Mouse (Mus musculus): ENCODE measurements at regions not wholly inside any gene's neighbourhood (a gene's known extent, or its start where the extent isn't known, plus 50 kb on each side); places are given as distances from the start of the nearest gene placed in this dataset.
A peak's percentile ranks its signal among the peaks of the same experiment; 100 is the strongest.
"Not testable (repeated sequence)": the region's sequence is repeated elsewhere in the genome, so short reads cannot be mapped to it uniquely, and the experiment has no call there.

DNA sequence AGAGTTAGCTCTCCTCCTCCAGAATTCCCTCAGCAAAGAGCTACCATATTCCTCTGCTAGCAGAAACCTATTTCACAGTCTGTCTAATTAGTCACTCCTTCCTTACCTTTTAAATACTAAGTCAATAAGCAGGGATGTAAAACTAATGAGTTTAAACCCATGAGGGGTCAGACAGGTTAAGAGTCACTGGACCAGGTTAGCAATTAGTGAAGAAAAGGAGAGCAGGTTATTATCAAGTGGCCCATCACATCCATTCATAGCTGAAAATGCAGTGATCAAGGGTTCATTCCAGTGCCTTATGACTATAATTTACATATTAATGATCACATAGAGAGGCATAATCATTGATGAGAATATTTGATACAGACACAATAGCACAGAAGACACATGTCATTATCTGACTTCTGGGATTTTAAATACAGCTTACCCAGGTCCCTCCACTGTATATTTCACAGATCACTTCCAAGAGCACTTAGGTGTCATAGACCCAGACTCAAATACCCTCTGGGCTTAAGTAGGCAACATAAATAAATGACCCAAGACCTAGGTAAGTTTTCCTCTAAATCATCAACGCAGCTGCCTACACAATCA is 355.4 kb upstream of the Rgma start:
- no peak for DNase-seq (ENCODE audit: low read depth, low spot score)

- DNase-seq (ENCODE audit: low read depth, low spot score) = no peak
Measured at GRCm38 (mm10) chr7:73021786-73022185, 353.5 kb upstream of the Rgma start.

DNA sequence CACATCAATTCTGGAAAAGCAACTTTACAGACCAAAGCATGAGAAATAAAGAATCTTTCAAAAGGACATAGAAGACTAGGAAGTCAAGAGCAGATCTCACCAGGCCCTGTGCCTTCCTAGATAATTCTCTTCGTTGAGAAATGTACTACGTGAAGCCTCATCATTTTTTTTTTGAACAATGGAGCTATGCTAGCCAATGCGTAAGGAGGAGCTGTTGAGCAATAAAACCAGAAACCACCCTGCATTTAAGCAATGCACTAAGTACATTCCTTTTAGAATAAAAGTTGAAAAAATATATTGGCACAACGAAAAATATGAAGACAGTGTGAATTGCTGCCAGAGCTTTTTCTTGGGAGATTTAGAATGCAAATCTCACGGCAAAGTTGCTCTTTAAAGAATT is 349.7 kb upstream of the Rgma start:
- DNase-seq (ENCODE audit: low read depth, low spot score) = no peak

DNA sequence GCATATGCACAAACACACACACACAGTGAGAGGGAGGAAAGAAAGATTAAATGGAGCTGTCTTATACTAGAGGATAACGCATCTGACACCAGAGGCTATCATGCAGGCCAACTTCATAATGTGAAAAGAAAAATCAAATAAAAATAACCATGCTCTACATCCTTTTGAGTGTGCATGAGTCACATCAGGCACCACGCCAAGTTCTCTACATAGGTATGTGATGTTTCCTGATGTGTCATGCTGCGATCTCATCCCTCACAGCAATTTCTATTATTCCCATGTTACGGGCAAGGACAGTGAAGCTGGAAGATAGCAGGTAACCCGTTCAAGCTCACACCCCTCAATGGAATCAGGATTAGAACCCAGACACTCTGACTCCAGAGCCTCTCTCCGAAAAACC is 346.4 kb upstream of the Rgma start:
- no peak for DNase-seq (ENCODE audit: low read depth, low spot score)

DNA sequence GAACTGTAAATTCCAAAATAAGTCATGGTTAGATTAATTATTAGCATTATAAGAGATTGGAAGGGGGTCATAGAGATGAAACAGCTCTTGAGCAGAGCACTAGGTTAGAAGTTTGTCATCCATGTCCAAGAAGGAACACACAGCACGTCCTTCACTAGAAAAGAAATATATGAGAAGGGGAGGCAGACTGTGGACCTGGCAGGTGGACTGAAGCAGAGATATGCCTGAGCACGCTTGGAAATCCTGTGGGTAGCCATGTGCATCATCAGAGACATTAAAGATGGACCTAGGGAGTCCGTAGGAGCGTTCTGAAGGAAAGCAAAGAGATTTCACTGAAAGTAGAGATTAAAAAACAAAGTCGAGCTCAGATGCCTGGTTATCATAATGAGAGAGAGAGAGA is 343.9 kb upstream of the Rgma start:
- DNase-seq (ENCODE audit: low read depth, low spot score) = no peak

GRCm38 (mm10) chr7:73032316-73032980 is 342.9 kb upstream of the Rgma start:
- no peak for DNase-seq (ENCODE audit: low read depth, low spot score)

DNA sequence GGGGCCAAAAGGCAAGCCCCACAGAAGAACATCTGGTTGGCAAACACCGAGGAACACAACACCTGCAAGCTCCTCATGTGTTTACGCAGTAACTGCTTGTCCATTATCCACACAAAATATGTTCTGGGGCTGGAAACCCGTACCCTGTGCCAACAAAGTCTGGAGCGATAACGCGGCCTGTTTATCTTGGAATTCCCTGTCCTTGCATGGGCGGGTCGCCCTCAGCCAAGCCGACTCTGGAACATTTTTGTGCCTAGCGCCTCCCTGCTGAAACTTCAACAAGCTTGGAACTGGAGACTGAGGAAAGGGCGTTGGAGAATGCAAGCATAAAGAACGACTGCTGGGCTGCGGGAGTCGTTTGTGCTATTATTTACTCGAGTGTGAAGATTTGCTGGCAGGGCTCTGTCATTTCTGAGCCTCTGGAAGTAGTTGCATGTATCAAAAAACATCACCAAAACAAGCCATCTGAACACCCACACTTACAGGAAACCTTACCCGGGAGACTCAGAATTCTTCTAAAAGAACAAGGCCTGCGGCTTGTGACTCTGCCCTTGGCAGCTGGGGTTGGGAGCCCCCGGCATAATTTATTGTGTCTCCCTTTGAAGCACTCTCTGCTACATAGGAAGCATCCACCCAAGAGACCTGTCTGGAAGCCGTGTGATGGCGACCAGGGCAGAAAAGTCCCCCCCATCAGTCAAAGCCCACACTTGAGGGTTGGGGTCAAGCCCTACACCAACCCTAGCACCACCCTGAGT is 338.3 kb upstream of the Rgma start:
- peak; percentile 87 for DNase-seq (ENCODE audit: low read depth, low spot score)

- DNase-seq (ENCODE audit: low read depth, low spot score) = no peak
Measured at GRCm38 (mm10) chr7:73037638-73038037, 337.7 kb upstream of the Rgma start.

- no peak for DNase-seq (ENCODE audit: low read depth, low spot score)
Measured at GRCm38 (mm10) chr7:73039921-73040320, 335.4 kb upstream of the Rgma start.

DNA sequence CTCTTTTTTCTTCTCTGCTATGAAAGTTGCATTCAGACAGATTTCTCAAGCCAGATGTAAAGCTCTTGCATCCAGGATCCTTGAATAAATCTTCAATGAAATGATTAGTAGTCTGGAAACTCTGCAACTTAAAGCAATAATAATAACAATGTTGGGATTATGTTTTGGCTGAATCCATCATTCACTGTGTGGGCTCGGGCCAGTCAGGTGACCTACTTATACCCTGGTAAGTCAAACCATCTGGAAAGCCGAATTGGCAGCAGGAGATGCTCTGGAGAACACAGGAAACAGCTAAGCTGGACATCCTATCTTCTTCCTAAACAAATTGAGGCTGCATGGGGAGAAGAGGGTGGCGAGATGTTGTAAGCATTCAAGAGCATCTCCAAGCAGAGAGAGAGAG is 331.0 kb upstream of the Rgma start:
- no peak for DNase-seq (ENCODE audit: low read depth, low spot score)

DNA sequence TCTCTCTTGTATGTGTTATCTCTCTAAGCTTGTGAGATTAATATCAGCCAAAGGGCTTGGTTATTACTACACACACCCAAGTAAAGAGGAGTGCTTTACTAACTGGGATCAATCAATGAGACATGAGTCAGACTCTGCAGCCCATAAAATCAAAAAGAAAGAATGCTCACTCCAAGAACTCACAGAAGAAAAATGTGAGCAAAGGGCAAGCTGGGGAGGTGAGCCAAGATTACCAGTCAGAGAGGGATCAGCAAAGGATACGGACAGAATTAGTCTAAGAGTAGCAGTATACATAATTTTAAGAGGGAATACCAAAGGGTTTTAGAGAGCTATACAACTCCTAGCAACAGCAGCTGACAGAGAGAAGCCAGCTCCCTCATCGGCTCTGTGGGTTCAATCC is 319.4 kb upstream of the Rgma start:
- no peak for DNase-seq (ENCODE audit: low read depth, low spot score)

DNA sequence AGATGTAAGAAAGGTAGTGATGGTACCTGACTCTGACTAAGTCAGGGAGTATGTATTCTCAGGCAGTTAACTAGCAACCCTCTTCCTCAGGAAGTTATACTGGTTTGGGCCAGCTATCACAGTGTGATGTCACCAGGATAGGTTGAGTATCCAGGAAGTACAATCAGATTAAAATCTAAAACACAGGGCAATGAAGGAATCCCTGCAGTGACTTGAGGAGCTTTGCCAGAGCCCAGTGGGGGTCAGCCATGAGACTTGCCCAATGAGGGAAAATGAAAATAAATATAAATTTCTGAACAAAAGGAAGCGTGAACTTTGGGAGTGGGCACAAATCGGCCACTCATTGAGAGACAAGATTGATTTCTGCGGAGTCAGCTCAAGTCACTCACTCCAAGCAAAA is 311.8 kb upstream of the Rgma start:
- DNase-seq (ENCODE audit: low read depth, low spot score) = no peak

- no peak for DNase-seq (ENCODE audit: low read depth, low spot score)
Measured at GRCm38 (mm10) chr7:73068534-73068933, 306.8 kb upstream of the Rgma start.

- no peak for DNase-seq (ENCODE audit: low read depth, low spot score)
Measured at GRCm38 (mm10) chr7:73069352-73069751, 306.0 kb upstream of the Rgma start.

DNA sequence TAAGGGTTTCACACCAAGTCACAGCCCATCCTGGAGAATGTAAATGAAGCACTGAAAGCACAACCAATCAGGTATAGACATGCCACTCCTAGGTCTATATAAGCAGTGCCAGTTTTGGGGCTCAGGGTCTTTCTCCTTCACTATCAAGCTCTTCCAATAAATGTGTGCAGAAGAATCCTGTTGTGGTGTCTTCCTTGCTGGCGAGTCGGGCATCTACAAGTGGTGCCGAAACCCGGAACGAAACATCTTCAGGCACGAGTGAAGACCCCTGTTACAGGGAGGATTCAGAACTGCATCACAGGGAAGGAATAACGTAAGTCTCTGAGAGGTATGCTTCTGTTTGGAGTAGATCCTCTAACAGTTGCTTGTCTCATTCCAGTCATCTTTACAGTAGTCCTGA is 299.9 kb upstream of the Rgma start:
- not testable (repeated sequence) for DNase-seq (ENCODE audit: low read depth, low spot score)

DNA sequence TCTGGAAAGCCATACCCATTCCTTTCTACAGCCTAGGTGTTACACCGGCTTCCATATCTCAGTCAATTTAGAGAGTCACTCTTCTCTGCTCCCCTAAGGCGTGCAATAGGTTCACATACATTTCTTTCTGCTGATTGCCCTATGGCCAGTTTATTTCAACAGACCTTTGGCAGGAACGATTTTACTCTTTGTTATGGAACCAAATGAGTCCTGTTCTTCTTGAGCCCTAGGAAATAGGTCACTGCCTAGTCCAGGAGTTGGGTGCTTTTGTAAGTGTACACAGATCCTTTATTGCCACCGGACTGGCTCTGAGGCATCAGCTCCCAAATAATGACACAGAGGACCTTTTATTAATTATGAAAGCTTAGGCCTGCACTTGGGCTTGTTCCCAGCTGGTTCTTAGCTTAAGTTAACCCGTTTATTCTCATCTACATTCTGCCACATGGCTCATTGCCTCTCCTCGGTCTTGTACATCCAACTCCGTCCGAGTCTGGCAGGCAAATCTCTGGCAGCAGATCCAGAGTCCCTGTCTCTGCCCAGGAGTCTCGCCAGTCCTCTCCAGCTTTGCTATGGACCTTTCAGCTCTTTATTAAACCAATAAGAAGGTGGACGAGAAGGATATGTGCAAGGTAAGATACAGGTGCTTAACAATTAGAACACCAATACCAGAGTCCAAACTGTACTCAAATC is 287.7 kb upstream of the Rgma start:
- no peak for DNase-seq (ENCODE audit: low read depth, low spot score)

DNA sequence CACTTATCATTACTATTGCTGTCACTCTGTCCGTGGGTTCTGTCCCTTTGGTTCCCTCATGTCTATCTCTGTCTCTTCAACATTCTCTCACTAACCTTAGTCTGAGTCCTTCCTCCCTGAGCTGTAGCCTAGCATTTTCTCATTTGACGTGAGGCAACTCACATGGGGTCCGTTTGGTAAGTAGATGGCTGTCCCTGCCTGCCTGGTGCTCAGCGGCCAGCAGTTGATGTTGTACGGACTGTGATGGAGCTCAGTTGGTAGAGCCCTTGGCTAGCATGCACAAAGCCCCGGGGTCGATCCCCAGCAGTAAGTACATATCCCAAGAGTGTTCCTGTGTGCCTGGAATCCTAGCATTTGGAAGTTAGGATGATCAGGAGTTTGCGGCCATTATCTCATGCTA is 287.0 kb upstream of the Rgma start:
- no peak for DNase-seq (ENCODE audit: low read depth, low spot score)

GRCm38 (mm10) chr7:73091758-73092157 is 283.6 kb upstream of the Rgma start:
- no peak for DNase-seq (ENCODE audit: low read depth, low spot score)

DNA sequence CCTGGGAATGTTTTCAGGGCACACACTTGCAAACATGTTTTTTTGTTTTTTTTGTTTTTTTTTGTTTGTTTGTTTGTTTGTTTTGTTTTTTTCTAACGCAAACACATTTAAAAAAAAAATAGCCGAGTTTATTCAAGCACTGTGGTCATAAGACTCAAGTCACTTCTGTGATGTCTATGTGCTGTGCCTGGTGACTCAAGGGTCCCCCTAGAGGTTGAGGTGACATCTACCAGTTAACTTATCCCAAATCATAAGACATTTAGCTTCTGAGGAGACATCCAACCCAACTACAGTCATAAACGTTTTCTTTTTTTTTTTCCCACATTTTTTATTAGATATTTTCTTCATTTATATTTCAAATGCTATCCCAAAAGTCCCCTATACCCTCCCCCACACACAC is 281.2 kb upstream of the Rgma start:
- peak; percentile 20 for DNase-seq (ENCODE audit: low read depth, low spot score)

DNA sequence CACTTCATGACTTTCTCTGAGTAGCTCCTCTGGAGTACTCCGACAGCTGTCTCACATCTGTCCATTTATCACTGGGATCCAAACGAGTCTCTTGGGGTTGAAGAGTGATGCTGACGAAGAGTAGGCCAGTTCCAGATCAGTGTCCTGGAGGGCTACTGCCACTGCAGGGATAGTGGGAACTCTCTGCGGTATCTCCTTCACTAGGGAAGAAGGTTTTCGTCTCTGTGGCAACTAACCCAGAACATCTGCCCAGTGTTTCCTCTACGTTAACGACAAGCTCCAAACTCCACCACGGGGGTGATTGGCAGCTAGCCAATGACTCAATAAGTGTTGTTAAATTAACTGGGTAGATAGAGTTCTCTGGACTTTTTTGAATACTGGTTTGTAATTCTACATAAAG is 256.4 kb upstream of the Rgma start:
- DNase-seq (ENCODE audit: low read depth, low spot score) = peak; percentile 75

GRCm38 (mm10) chr7:73120276-73120675 is 255.0 kb upstream of the Rgma start:
- no peak for DNase-seq (ENCODE audit: low read depth, low spot score)

GRCm38 (mm10) chr7:73124976-73125375 is 250.3 kb upstream of the Rgma start:
- no peak for DNase-seq (ENCODE audit: low read depth, low spot score)

GRCm38 (mm10) chr7:73125864-73126263 is 249.4 kb upstream of the Rgma start:
- no peak for DNase-seq (ENCODE audit: low read depth, low spot score)

Data from skeletal muscle tissue, adult 2 months (tissue).